Mouse (Mus musculus) testis, adult 2 months (tissue): ENCODE measurements around the gene Alkbh2. TPM values are rescaled to one million over a fixed set of nuclear protein-coding genes. Genes with fewer than 3 reads are reported as not detected.

Source experiments
- H3K27ac ChIP-seq: fragments of 200-500 bp; 2 replicates; pipeline ENCODE4 v1.5.1; 2012; ENCODE audit warnings: low read depth, low read length; ENCODE audit not compliant: control insufficient read depth, insufficient read depth
- H3K27me3 ChIP-seq: fragments of 200-500 bp; 2 replicates; pipeline ENCODE4 v1.6.1; 2012; ENCODE audit warnings: mild to moderate bottlenecking, low read length, moderate library complexity; ENCODE audit not compliant: control insufficient read depth, insufficient read depth
- H3K36me3 ChIP-seq: fragments of 200-500 bp; 2 replicates; pipeline ENCODE4 v1.6.1; 2012; ENCODE audit warnings: mild to moderate bottlenecking, low read length; ENCODE audit not compliant: control insufficient read depth, insufficient read depth
- H3K4me1 ChIP-seq: fragments of 200-500 bp; 2 replicates; pipeline ENCODE4 v1.6.1; 2012; ENCODE audit warnings: low read length; ENCODE audit not compliant: control insufficient read depth, insufficient read depth
- H3K4me3 ChIP-seq: fragments of 200-500 bp; 2 replicates; pipeline ENCODE4 v1.5.1; 2012; ENCODE audit warnings: low read depth, mild to moderate bottlenecking, low read length, moderate library complexity, mixed read lengths; ENCODE audit not compliant: control insufficient read depth
- CTCF ChIP-seq: fragments of 200-500 bp; IDR thresholded peaks from 2 replicates; pipeline ENCODE4 v1.5.1; 2012; ENCODE audit warnings: low read depth, mild to moderate bottlenecking, inconsistent platforms, low read length, moderate library complexity; ENCODE audit not compliant: control insufficient read depth, insufficient read depth, insufficient replicate concordance
- POLR2A ChIP-seq: fragments of 200-500 bp; IDR thresholded peaks from 2 replicates; pipeline ENCODE4 v1.6.1; 2012; ENCODE audit warnings: low read depth, mild to moderate bottlenecking, inconsistent platforms, low read length, moderate library complexity; ENCODE audit not compliant: control insufficient read depth
- polyA plus RNA-seq: library from polyadenylated mRNA; depleted of rRNA; stranded (reverse); fragments of >200 nt; gene quantifications from 2 replicates; pipeline ENCODE4 v1.2.3, GENCODE M21; 2012

The Alkbh2 gene
- polyA plus RNA-seq, 1 experiment = 2.2 TPM

DNA sequence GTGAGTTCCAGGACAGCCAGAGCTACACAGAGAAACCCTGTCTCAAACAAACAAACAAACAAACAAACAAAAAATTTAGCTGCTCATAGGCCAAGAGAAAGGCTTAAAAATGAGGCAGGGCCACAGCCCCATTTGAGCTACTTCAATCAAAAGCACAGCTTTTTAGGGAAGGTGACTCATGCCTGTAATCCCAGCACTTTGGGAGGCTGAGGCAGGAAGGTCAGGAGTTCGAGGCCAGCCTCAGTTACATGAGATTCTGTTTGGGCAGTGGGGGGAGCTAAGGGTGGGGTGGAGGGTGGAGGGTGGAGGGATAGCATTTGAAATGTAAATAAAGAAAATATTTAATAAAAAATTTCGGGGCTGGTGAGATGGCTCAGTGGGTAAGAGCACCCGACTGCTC lies 44.9 kb upstream of the Alkbh2 start:
- no peaks in the 10 kb centered on the region for H3K27me3 ChIP-seq
- H3K4me1 ChIP-seq = peaks cover 10% of the 10 kb centered on the region
- H3K4me3 ChIP-seq = no peak overlapping the region
- H3K36me3 ChIP-seq = no peaks in the 10 kb centered on the region
- no peak overlapping the region for H3K27ac ChIP-seq
- no peak for TF ChIP-seq CTCF
- TF ChIP-seq POLR2A = no peak

- Histone ChIP-seq H3K27me3 (no peaks in the 10 kb centered on the region), H3K4me3 (no peak overlapping the region), H3K36me3 (no peaks in the 10 kb centered on the region), H3K4me1 (peaks cover 6% of the 10 kb centered on the region), H3K27ac (no peak overlapping the region)
- no peak for TF ChIP-seq POLR2A
- TF ChIP-seq CTCF = no peak
These were observed 42.3 kb upstream of the Alkbh2 start for GRCm38 (mm10) chr5:114170345-114170744.

DNA sequence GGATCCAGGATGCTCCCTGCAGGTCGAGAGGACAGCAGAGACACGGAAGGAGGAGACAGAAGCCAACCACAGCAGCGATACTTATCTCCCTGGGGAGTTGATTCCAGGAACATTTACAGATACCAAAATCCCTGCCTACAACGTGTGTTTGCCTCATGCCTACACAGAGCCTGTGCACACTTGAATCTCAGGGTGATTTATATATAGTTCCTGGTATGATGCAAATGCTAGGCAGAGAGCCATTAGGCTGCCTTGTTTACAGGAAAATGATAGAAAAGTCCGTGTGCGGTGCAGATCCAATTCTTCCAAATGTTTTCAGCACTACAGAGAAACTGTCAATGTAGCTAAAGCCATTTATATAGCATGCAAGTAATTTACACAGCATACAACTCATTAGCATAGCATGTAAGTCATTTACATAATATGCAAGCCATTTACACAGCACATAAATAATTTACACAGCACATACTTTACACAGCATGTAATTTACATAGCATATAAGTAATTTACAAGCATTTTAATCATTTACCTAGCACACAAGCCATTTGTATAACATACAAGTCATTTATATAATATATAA lies 35.2 kb upstream of the Alkbh2 start:
- Histone ChIP-seq H3K27ac (no peak overlapping the region), H3K27me3 (no peaks in the 10 kb centered on the region), H3K4me1 (no peaks in the 10 kb centered on the region), H3K36me3 (no peaks in the 10 kb centered on the region), H3K4me3 (no peak overlapping the region)
- TF ChIP-seq POLR2A (no peak), CTCF (no peak)

DNA sequence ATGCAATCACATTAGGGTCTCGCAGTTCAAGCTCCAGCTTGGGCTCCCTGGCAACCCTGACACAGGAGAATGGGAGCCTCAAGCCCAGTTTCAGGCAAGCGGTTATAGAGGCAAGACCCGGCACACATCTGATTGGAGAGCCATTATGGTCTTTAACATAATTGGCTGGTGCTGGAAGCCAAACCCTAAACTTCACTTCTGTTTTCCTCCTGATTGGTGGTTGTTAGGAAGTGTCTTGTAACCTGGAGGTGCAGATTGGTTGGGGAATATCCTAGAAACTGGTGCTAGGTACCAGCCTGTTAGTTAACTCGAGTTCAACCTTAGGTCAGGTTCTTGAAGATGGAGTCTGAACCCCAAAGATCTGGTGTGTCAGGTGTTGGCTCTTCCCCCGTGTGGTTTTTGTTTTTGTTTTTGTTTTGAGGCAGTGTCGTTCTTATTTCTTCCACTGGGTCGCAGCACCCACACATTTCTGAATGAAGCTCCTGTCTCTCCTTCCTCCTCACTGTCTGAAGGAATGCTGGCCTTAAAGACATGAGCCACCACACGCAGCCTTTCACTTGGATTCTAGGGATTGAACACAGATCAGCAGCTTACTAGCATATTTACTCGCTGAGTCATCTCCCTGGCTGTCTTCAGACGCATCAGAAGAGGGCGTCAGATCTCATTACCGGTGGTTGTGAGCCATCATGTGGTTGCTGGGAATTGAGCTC lies 34.2 kb upstream of the Alkbh2 start:
- Histone ChIP-seq H3K4me1 (no peaks in the 10 kb centered on the region), H3K4me3 (no peak overlapping the region), H3K27ac (no peak overlapping the region), H3K27me3 (no peaks in the 10 kb centered on the region), H3K36me3 (no peaks in the 10 kb centered on the region)
- TF ChIP-seq CTCF (no peak), POLR2A (no peak)

- H3K27me3 ChIP-seq = no peaks in the 10 kb centered on the region
- no peaks in the 10 kb centered on the region for H3K4me1 ChIP-seq
- no peak overlapping the region for H3K27ac ChIP-seq
- no peak for TF ChIP-seq CTCF
- no peak for TF ChIP-seq POLR2A
- no peaks in the 10 kb centered on the region for H3K36me3 ChIP-seq
- no peak overlapping the region for H3K4me3 ChIP-seq
These were observed 33.4 kb upstream of the Alkbh2 start for GRCm38 (mm10) chr5:114161424-114161823.

GRCm38 (mm10) chr5:114157236-114157635 lies 29.2 kb upstream of the Alkbh2 start:
- TF ChIP-seq CTCF = no peak
- TF ChIP-seq POLR2A = no peak
- Histone ChIP-seq H3K27ac (no peak overlapping the region), H3K4me3 (no peak overlapping the region), H3K36me3 (no peaks in the 10 kb centered on the region), H3K27me3 (no peaks in the 10 kb centered on the region), H3K4me1 (peaks cover 2% of the 10 kb centered on the region; the same call in 1 of the 2 replicates)

GRCm38 (mm10) chr5:114155168-114155933 lies 27.3 kb upstream of the Alkbh2 start:
- Histone ChIP-seq H3K27me3 (no peaks in the 10 kb centered on the region), H3K4me3 (no peak overlapping the region), H3K27ac (no peak overlapping the region), H3K4me1 (peaks cover 13% of the 10 kb centered on the region), H3K36me3 (no peaks in the 10 kb centered on the region)
- TF ChIP-seq CTCF (no peak), POLR2A (no peak)
